Mouse (Mus musculus) lung, embryonic 15.5 days (tissue): ENCODE data around the gene Itga8. TPM values are rescaled to one million over a fixed set of nuclear protein-coding genes. Genes with fewer than 3 reads are reported as not detected.

ENCODE experiments used
- ATAC-seq: fragments of 200-750 bp; cut with Nextera tagmentation; 2 replicates; pipeline ENCODE4 v1.8.0; 2017; ENCODE audit warnings: moderate number of reproducible peaks, borderline replicate concordance; ENCODE audit not compliant: low FRiP score, low TSS enrichment; ENCODE audit errors: extremely low read depth
- H3K27ac ChIP-seq: fragments of 300-500 bp; sonication (generic); 2 replicates; pipeline ENCODE4 v1.5.1; 2015; ENCODE audit warnings: moderate library complexity, mild to moderate bottlenecking, inconsistent platforms
- H3K27me3 ChIP-seq: fragments of 300-500 bp; sonication (generic); 2 replicates; pipeline ENCODE4 v1.6.1; 2015; ENCODE audit warnings: inconsistent platforms
- H3K36me3 ChIP-seq: fragments of 300-500 bp; sonication (generic); 2 replicates; pipeline ENCODE4 v1.6.1; 2015; ENCODE audit warnings: inconsistent platforms
- H3K4me1 ChIP-seq: fragments of 300-500 bp; sonication (generic); 2 replicates; pipeline ENCODE4 v1.6.1; 2015; ENCODE audit warnings: inconsistent platforms
- H3K4me2 ChIP-seq: fragments of 300-500 bp; sonication (generic); 2 replicates; pipeline ENCODE4 v1.6.1; 2015; ENCODE audit warnings: inconsistent platforms, mild to moderate bottlenecking, moderate library complexity
- H3K4me3 ChIP-seq: fragments of 300-500 bp; sonication (generic); 2 replicates; pipeline ENCODE4 v1.5.1; 2015; ENCODE audit warnings: mild to moderate bottlenecking, inconsistent platforms
- H3K9ac ChIP-seq: fragments of 300-500 bp; sonication (generic); 2 replicates; pipeline ENCODE4 v1.6.1; 2015; ENCODE audit warnings: inconsistent platforms
- H3K9me3 ChIP-seq: fragments of 300-500 bp; sonication (generic); 2 replicates; pipeline ENCODE4 v1.6.1; 2016; ENCODE audit warnings: inconsistent platforms
- WGBS: fragments of 180-500 bp; shearing (Covaris S2); methylation state at CpG from one replicate; pipeline ENCODE4 v1.1.7; 2015; 5-methylcytosine and 5-hydroxymethylcytosine counted together
- polyA plus RNA-seq: library from polyadenylated mRNA; unstranded; fragments of >200 nt; fragmentation: Nextera tagmentation; extraction: Ambion mirVana; gene quantifications from 2 replicates; pipeline ENCODE4 v1.2.1, GENCODE M21; 2015

The Itga8 gene
- polyA plus RNA-seq, 1 experiment from 2014 or later: 32.0 TPM

GRCm38 (mm10) chr2:12065669-12066399 lies 235.9 kb downstream of the Itga8 start:
- 46% methylated on average over 6 of the region's 6 CpGs for WGBS
- Histone ChIP-seq H3K27me3 (no peaks in the 10 kb centered on the region), H3K9me3 (no peaks in the 10 kb centered on the region), H3K36me3 (no peaks in the 10 kb centered on the region), H3K4me2 (no peak overlapping the region), H3K27ac (no peak overlapping the region), H3K4me3 (no peak overlapping the region), H3K9ac (no peak overlapping the region), H3K4me1 (no peaks in the 10 kb centered on the region; the same call in 1 of the 2 replicates)
- ATAC-seq: no peak

- Histone ChIP-seq H3K27ac (peak overlapping the region; percentile 50; the same call in 1 of the 2 replicates), H3K27me3 (no peaks in the 10 kb centered on the region), H3K9me3 (no peaks in the 10 kb centered on the region), H3K4me2 (no peak overlapping the region), H3K36me3 (no peaks in the 10 kb centered on the region), H3K4me1 (peaks cover 7% of the 10 kb centered on the region), H3K4me3 (no peak overlapping the region), H3K9ac (no peak overlapping the region)
- peak; percentile 96 for ATAC-seq
- 28% methylated on average over 5 of the region's 5 CpGs for WGBS
Measured at GRCm38 (mm10) chr2:12060034-12060723, 241.5 kb downstream of the Itga8 start.

Other genes with a start within 250 kb of the Itga8 start
- 31.1 and 33.0 TPM in 2 replicates for gene Mindy3, start 117.5 kb upstream of the Itga8 start, polyA plus RNA-seq